Mouse (Mus musculus) liver, embryonic 16.5 days (tissue): ENCODE data around the gene Fbxl20. TPM values are rescaled to one million over a fixed set of nuclear protein-coding genes. Genes with fewer than 3 reads are reported as not detected.

Experiments
- ATAC-seq: fragments of 200-750 bp; cut with Nextera tagmentation; 2 replicates; pipeline ENCODE4 v1.8.0; 2017; ENCODE audit warnings: low read depth, mild to moderate bottlenecking, moderate number of reproducible peaks, moderate library complexity
- H3K27ac ChIP-seq: fragments of 300-500 bp; sonication (generic); 2 replicates; pipeline ENCODE4 v1.5.1; 2014; ENCODE audit warnings: mild to moderate bottlenecking, low read length
- H3K27me3 ChIP-seq: fragments of 300-500 bp; sonication (generic); 2 replicates; pipeline ENCODE4 v1.6.1; 2014; ENCODE audit warnings: low read depth, low read length, mixed read lengths; ENCODE audit not compliant: control insufficient read depth, insufficient read depth
- H3K36me3 ChIP-seq: fragments of 300-500 bp; sonication (generic); 2 replicates; pipeline ENCODE4 v1.6.1; 2014; ENCODE audit warnings: mild to moderate bottlenecking; ENCODE audit not compliant: control insufficient read depth, insufficient read depth
- H3K4me1 ChIP-seq: fragments of 300-500 bp; sonication (generic); 2 replicates; pipeline ENCODE4 v1.6.1; 2014; ENCODE audit warnings: low read depth, low read length, mixed read lengths; ENCODE audit not compliant: control insufficient read depth
- H3K4me2 ChIP-seq: fragments of 300-500 bp; sonication (generic); 2 replicates; pipeline ENCODE4 v1.6.1; 2014; ENCODE audit warnings: low read depth, low read length, mixed read lengths
- H3K4me3 ChIP-seq: fragments of 300-500 bp; sonication (generic); 2 replicates; pipeline ENCODE4 v1.5.1; 2014; ENCODE audit warnings: low read depth, mild to moderate bottlenecking, low read length
- H3K9ac ChIP-seq: fragments of 300-500 bp; sonication (generic); 2 replicates; pipeline ENCODE4 v1.6.1; 2014; ENCODE audit warnings: low read depth, low read length
- H3K9me3 ChIP-seq: fragments of 300-500 bp; sonication (generic); replicated peaks from 2 replicates; pipeline ENCODE4 v1.6.1; 2016; ENCODE audit warnings: low read length; ENCODE audit not compliant: control insufficient read depth
- WGBS: fragments of 180-500 bp; shearing (Covaris S2); extraction: QIAGEN DNeasy Blood & Tissue Kit; methylation state at CpG from one replicate; pipeline ENCODE4 v1.1.7; 2014; ENCODE audit not compliant: insufficient replicate concordance; 5-methylcytosine and 5-hydroxymethylcytosine counted together
- polyA plus RNA-seq: library from polyadenylated mRNA; unstranded; fragments of >200 nt; fragmentation: Nextera tagmentation; extraction: Ambion mirVana; gene quantifications from 2 replicates; pipeline ENCODE4 v1.2.1, GENCODE M21; 2015

Fbxl20 gene
- polyA plus RNA-seq, 1 experiment from 2014 or later, result 6.0 TPM

DNA sequence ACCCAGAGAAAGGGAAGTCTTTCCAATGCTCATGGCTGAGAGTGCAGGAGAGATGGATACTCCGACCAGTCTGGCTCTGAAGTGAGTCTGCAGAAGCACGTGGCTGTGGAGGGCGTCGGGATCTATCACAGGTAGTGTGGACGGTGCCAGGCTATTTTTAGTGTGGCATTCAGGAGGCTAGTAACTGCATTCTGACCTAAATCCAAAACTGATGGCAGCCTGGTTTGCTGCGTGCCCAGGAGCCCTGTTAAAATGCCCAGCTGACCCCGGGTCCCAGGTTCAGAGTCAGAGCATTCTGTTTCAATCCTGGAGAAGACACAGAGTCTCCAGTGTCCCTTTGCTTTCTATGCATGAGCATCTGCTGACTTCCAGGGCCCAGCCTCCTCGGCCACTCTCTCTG, 73.1 kb downstream of the Fbxl20 start:
- H3K4me2 ChIP-seq, result no peak overlapping the region
- WGBS, result 61% methylated on average over 8 of the region's 8 CpGs
- H3K4me3 ChIP-seq, result no peak overlapping the region
- H3K4me1 ChIP-seq, result no peaks in the 10 kb centered on the region
- no peaks in the 10 kb centered on the region for H3K9me3 ChIP-seq
- ATAC-seq, result no peak
- no peak overlapping the region for H3K27ac ChIP-seq
- no peak overlapping the region for H3K9ac ChIP-seq
- H3K27me3 ChIP-seq, result no peaks in the 10 kb centered on the region
- no peaks in the 10 kb centered on the region for H3K36me3 ChIP-seq

GRCm38 (mm10) chr11:98075195-98075808, 74.9 kb downstream of the Fbxl20 start:
- Histone ChIP-seq H3K27ac (no peak overlapping the region), H3K27me3 (no peaks in the 10 kb centered on the region), H3K4me2 (no peak overlapping the region), H3K4me1 (no peaks in the 10 kb centered on the region), H3K9ac (no peak overlapping the region), H3K4me3 (no peak overlapping the region), H3K36me3 (no peaks in the 10 kb centered on the region), H3K9me3 (no peaks in the 10 kb centered on the region)
- no peak for ATAC-seq
- 23% methylated on average over 13 of the region's 13 CpGs for WGBS

DNA sequence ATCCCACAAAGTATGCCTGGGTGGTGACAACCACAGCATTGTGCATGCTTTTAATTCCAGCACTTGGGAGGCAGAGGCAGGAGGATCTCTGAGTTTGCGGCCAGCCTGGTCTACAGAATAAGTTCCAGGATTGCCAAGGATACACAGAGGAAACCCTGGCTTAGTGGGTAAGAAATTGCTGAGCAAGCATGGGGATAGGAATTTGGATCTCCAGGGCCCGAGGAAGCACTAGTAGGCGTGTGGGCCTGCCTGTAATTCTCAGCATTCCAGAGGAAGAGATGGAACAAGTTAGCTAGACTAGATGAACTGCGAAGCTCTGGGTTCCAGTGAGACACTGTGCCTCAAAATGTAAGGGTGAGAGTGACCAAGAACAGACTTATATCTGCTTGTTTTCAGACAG, 76.8 kb downstream of the Fbxl20 start:
- Histone ChIP-seq H3K36me3 (no peaks in the 10 kb centered on the region), H3K27ac (no peak overlapping the region), H3K4me1 (no peaks in the 10 kb centered on the region), H3K9ac (no peak overlapping the region), H3K9me3 (no peaks in the 10 kb centered on the region), H3K4me2 (no peak overlapping the region), H3K4me3 (no peak overlapping the region), H3K27me3 (no peaks in the 10 kb centered on the region)
- 64% methylated on average over 4 of the region's 4 CpGs for WGBS
- ATAC-seq, result no peak

DNA sequence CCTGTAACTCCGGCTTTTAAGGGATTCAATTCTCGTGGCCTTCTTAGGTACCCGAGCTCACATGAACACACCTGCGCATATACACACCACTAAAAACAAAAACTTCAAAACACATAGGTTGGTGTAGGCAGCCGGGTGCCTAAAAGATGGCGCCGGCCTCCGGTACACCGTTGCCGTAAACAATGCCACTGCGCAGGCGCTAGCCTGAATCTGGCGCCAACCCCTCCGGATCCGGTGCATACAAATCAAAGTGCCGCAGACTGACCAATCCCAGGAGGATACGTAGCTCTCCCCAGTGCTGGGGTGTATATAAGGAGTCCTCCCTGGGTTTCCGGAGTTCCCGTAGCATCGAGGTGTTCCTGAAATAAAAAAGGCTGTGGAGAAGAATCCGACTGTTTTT, 82.9 kb downstream of the Fbxl20 start:
- Histone ChIP-seq H3K9ac (no peak overlapping the region), H3K27me3 (no peaks in the 10 kb centered on the region), H3K4me3 (no peak overlapping the region), H3K4me1 (no peaks in the 10 kb centered on the region), H3K4me2 (no peak overlapping the region), H3K36me3 (no peaks in the 10 kb centered on the region), H3K9me3 (no peaks in the 10 kb centered on the region), H3K27ac (no peak overlapping the region)
- no peak for ATAC-seq
- WGBS, result 84% methylated on average over 21 of the region's 21 CpGs

DNA sequence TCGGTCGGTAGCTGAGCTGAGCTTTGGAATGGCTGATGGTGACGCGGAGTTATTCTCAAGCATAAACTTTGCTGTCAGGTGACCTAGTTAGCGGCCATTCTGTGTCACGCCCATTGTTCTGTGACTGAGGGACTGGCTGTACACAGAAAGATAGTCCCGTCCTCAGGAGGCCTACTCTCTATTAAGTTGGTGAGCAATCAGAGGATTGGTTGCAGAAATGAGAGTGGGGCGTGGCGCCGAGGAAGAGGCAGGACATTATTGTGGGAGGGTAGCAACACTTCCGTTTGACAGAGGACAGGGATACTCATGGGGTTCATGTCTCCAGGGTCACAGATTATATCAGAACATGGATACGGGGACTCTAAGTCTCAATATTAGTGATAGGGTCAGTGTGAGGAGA, 84.0 kb downstream of the Fbxl20 start:
- 77% methylated on average over 12 of the region's 12 CpGs for WGBS
- no peaks in the 10 kb centered on the region for H3K9me3 ChIP-seq
- H3K27ac ChIP-seq, result no peak overlapping the region
- no peak overlapping the region for H3K4me3 ChIP-seq
- H3K27me3 ChIP-seq, result no peaks in the 10 kb centered on the region
- H3K9ac ChIP-seq, result no peak overlapping the region
- no peaks in the 10 kb centered on the region for H3K36me3 ChIP-seq
- H3K4me1 ChIP-seq, result no peaks in the 10 kb centered on the region
- H3K4me2 ChIP-seq, result no peak overlapping the region
- no peak for ATAC-seq

- Histone ChIP-seq H3K4me3 (no peak overlapping the region), H3K4me2 (no peak overlapping the region), H3K27ac (no peak overlapping the region), H3K27me3 (no peaks in the 10 kb centered on the region), H3K36me3 (no peaks in the 10 kb centered on the region), H3K9ac (no peak overlapping the region), H3K4me1 (no peaks in the 10 kb centered on the region), H3K9me3 (no peaks in the 10 kb centered on the region)
- WGBS, result 39% methylated on average over 6 of the region's 6 CpGs
- no peak for ATAC-seq
Measured at GRCm38 (mm10) chr11:98061904-98062562, 88.2 kb downstream of the Fbxl20 start.

- no peaks in the 10 kb centered on the region for H3K36me3 ChIP-seq
- no peaks in the 10 kb centered on the region for H3K9me3 ChIP-seq
- H3K4me2 ChIP-seq, result no peak overlapping the region
- ATAC-seq, result no peak
- WGBS, result 40% methylated on average over 3 of the region's 3 CpGs
- no peak overlapping the region for H3K27ac ChIP-seq
- H3K9ac ChIP-seq, result no peak overlapping the region
- no peak overlapping the region for H3K4me3 ChIP-seq
- H3K27me3 ChIP-seq, result no peaks in the 10 kb centered on the region; the same call in 1 of the 2 replicates
- no peaks in the 10 kb centered on the region for H3K4me1 ChIP-seq
Measured at GRCm38 (mm10) chr11:98061441-98061840, 88.8 kb downstream of the Fbxl20 start.

DNA sequence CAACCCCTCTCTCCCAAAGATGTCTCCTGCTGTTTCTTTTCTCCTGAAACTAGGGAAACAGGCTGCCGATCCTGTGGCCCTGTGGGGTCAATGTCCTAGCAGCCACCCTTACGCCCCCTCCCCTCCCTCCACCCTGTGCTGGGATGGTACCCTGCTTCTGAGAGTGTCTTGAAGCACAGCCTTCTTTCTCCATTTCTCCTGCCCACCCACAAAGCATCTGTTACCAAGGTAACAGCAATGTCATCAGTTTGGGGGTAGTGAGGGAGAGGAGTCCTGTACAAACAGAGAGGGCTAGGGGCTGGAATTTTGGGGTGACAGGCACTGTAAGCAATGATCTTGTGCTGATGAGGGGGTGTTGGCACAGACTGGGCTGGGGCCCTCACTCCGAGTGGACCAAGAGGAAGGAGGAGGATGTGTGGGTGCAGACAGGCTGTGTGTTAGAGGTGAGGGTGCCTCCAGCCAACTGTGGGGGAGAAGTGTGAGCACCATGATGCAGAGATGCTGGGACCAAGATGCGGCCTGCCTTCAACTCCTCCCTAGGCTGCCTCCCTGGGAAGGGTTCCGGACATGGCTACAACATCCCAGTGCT, 90.0 kb downstream of the Fbxl20 start:
- Histone ChIP-seq H3K4me1 (no peaks in the 10 kb centered on the region), H3K9me3 (no peaks in the 10 kb centered on the region), H3K27me3 (peaks cover 1% of the 10 kb centered on the region), H3K27ac (no peak overlapping the region), H3K4me2 (no peak overlapping the region), H3K4me3 (no peak overlapping the region), H3K36me3 (no peaks in the 10 kb centered on the region), H3K9ac (no peak overlapping the region)
- no peak for ATAC-seq
- 61% methylated on average over 5 of the region's 5 CpGs for WGBS

DNA sequence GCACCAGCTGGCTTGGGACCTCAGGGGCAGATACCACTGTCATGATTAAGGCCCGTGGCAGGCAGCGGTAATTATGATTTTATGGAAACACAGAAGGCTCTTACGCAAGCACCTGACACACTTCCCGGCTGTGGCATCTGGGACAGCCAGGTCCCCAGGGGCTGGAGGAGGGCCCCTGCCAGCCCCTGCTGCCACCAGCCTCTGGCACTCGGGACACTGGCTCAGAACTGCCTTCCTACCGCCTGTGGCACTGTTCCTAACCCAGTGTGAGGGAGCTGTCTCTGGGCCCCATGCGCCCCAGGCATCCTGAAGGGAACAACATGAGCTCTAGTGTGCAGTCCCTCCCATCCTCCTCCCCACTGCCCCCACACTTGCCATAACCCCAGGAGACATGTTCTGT, 90.5 kb downstream of the Fbxl20 start:
- Histone ChIP-seq H3K36me3 (no peaks in the 10 kb centered on the region), H3K27ac (no peak overlapping the region), H3K27me3 (peaks cover 4% of the 10 kb centered on the region), H3K9me3 (no peaks in the 10 kb centered on the region), H3K9ac (no peak overlapping the region), H3K4me3 (no peak overlapping the region), H3K4me1 (no peaks in the 10 kb centered on the region), H3K4me2 (no peak overlapping the region)
- WGBS, result 58% methylated on average over 7 of the region's 7 CpGs
- ATAC-seq, result no peak
